Mouse (Mus musculus) gastrocnemius, postnatal 4 days (tissue): Measurements from ENCODE around the gene Itih5. TPM values are rescaled to one million over a fixed set of nuclear protein-coding genes. Genes with fewer than 3 reads are reported as not detected.

ENCODE experiments used
- DNase-seq, 2 experiments: peaks; one replicate each; pipeline ENCODE4 v3.0.0; 2021 to 2022; ENCODE audit warnings: low spot score in 2 of 2, mixed read lengths in 2 of 2
- total RNA-seq, 2 experiments: library from RNA; stranded (reverse); gene quantifications; 2 replicates each; pipeline ENCODE4 v1.2.3; 2021

The Itih5 gene
- total RNA-seq, 2 experiments from 2014 or later, result 106 to 122 TPM

GRCm38 (mm10) chr2:10256949-10257348, 103.6 kb downstream of the Itih5 start:
- no peak for DNase-seq

- DNase-seq, result no peak
These were observed 104.9 kb downstream of the Itih5 start for GRCm38 (mm10) chr2:10258312-10258711.

GRCm38 (mm10) chr2:10260109-10260508, 106.7 kb downstream of the Itih5 start:
- DNase-seq, result no peak

- no peak for DNase-seq
These were observed 108.0 kb downstream of the Itih5 start for GRCm38 (mm10) chr2:10261337-10261736.

GRCm38 (mm10) chr2:10262722-10263121, 109.4 kb downstream of the Itih5 start:
- DNase-seq, result no peak

GRCm38 (mm10) chr2:10263909-10264489, 110.6 kb downstream of the Itih5 start:
- no peak for DNase-seq

GRCm38 (mm10) chr2:10265881-10266280, 112.5 kb downstream of the Itih5 start:
- no peak for DNase-seq

GRCm38 (mm10) chr2:10272604-10273115, 119.3 kb downstream of the Itih5 start:
- no peak for DNase-seq

GRCm38 (mm10) chr2:10273541-10274050, 120.2 kb downstream of the Itih5 start:
- DNase-seq, result no peak

GRCm38 (mm10) chr2:10276194-10276593, 122.8 kb downstream of the Itih5 start:
- DNase-seq, result peak; percentile 63 to 80

- no peak for DNase-seq
These were observed 130.3 kb downstream of the Itih5 start for GRCm38 (mm10) chr2:10283686-10284085.

- DNase-seq, result peak in 1 of 2 experiments; percentile 60
These were observed 131.4 kb downstream of the Itih5 start for GRCm38 (mm10) chr2:10284636-10285270.

- DNase-seq, result no peak
These were observed 132.6 kb downstream of the Itih5 start for GRCm38 (mm10) chr2:10285975-10286374.

GRCm38 (mm10) chr2:10288142-10288831, 134.9 kb downstream of the Itih5 start:
- DNase-seq, result peak in 1 of 2 experiments; percentile 62

GRCm38 (mm10) chr2:10288881-10289280, 135.5 kb downstream of the Itih5 start:
- no peak for DNase-seq

- DNase-seq, result no peak
These were observed 136.7 kb downstream of the Itih5 start for GRCm38 (mm10) chr2:10290115-10290514.

GRCm38 (mm10) chr2:10293556-10294206, 140.3 kb downstream of the Itih5 start:
- no peak for DNase-seq

GRCm38 (mm10) chr2:10295908-10296307, 142.5 kb downstream of the Itih5 start:
- no peak for DNase-seq

- peak in 1 of 2 experiments; percentile 31 for DNase-seq
These were observed 146.9 kb downstream of the Itih5 start for GRCm38 (mm10) chr2:10300244-10300643.

- peak; percentile 22 to 41 for DNase-seq
These were observed 147.4 kb downstream of the Itih5 start for GRCm38 (mm10) chr2:10300771-10301170.

GRCm38 (mm10) chr2:10301391-10301790, 148.0 kb downstream of the Itih5 start:
- DNase-seq, result no peak
